Mouse (Mus musculus) midbrain, postnatal 0 days (tissue): ENCODE data around the gene Stt3b. TPM values are rescaled to one million over a fixed set of nuclear protein-coding genes. Genes with fewer than 3 reads are reported as not detected.

Source experiments
- ATAC-seq: fragments of 200-750 bp; cut with Nextera tagmentation; 2 replicates; pipeline ENCODE4 v1.8.0; 2017; ENCODE audit warnings: moderate number of reproducible peaks, mild to moderate bottlenecking, moderate TSS enrichment, moderate library complexity; ENCODE audit not compliant: low FRiP score
- DNase-seq: peaks from one replicate; pipeline ENCODE4 v3.0.0-alpha.2; 2015; ENCODE audit warnings: low spot score
- H3K27ac ChIP-seq: fragments of 300-500 bp; sonication (generic); 2 replicates; pipeline ENCODE4 v1.5.1; 2014; ENCODE audit warnings: low read depth, mild to moderate bottlenecking, low read length, mixed read lengths
- H3K27me3 ChIP-seq: fragments of 300-500 bp; sonication (generic); 2 replicates; pipeline ENCODE4 v1.6.1; 2014; ENCODE audit warnings: low read length, control low read depth, mixed read lengths; ENCODE audit not compliant: insufficient read depth
- H3K36me3 ChIP-seq: fragments of 300-500 bp; sonication (generic); 2 replicates; pipeline ENCODE4 v1.6.1; 2014; ENCODE audit warnings: low read length, control low read depth, mixed read lengths; ENCODE audit not compliant: insufficient read depth
- H3K4me1 ChIP-seq: fragments of 300-500 bp; sonication (generic); 2 replicates; pipeline ENCODE4 v1.6.1; 2014; ENCODE audit warnings: mild to moderate bottlenecking, control low read depth, antibody characterized with exemption, low read length, mixed read lengths; ENCODE audit not compliant: insufficient read depth
- H3K4me2 ChIP-seq: fragments of 300-500 bp; sonication (generic); 2 replicates; pipeline ENCODE4 v1.6.1; 2014; ENCODE audit warnings: low read depth, mild to moderate bottlenecking, low read length, mixed read lengths; ENCODE audit not compliant: poor library complexity, severe bottlenecking
- H3K4me3 ChIP-seq: fragments of 300-500 bp; sonication (generic); 2 replicates; pipeline ENCODE4 v1.5.1; 2014; ENCODE audit warnings: low read depth, mild to moderate bottlenecking, low read length, moderate library complexity
- H3K9ac ChIP-seq: fragments of 300-500 bp; sonication (generic); replicated peaks from 2 replicates; pipeline ENCODE4 v1.6.1; 2014; ENCODE audit warnings: mild to moderate bottlenecking, low read length, moderate library complexity, mixed read lengths; ENCODE audit not compliant: poor library complexity, severe bottlenecking
- H3K9me3 ChIP-seq: fragments of 300-500 bp; sonication (generic); 2 replicates; pipeline ENCODE4 v1.6.1; 2016; ENCODE audit warnings: low read length, control low read depth
- CTCF ChIP-seq: IDR thresholded peaks from 2 replicates; pipeline ENCODE4 v1.5.1; 2016; ENCODE audit warnings: antibody characterized with exemption, mild to moderate bottlenecking
- WGBS: fragments of 180-500 bp; shearing (Covaris S2); extraction: QIAGEN DNeasy Blood & Tissue Kit; methylation state at CpG from one replicate; pipeline ENCODE4 v1.1.7; 2014; 5-methylcytosine and 5-hydroxymethylcytosine counted together
- polyA plus RNA-seq: library from polyadenylated mRNA; unstranded; fragments of >200 nt; fragmentation: Nextera tagmentation; extraction: Ambion mirVana; gene quantifications from 2 replicates; pipeline ENCODE4 v1.2.1, GENCODE M21; 2015
- total RNA-seq: library from RNA; depleted of rRNA; stranded (reverse); fragments of >200 nt; gene quantifications from 2 replicates; pipeline ENCODE4 v1.2.3, GENCODE M21; 2014

The Stt3b gene
- total and polyA plus RNA-seq, 2 experiments from 2014 or later = 56.6 to 93.4 TPM

- no peak overlapping the region for H3K27ac ChIP-seq
- no peaks in the 10 kb centered on the region for H3K9me3 ChIP-seq
- H3K4me2 ChIP-seq = no peak overlapping the region
- H3K4me1 ChIP-seq = no peaks in the 10 kb centered on the region
- no peaks in the 10 kb centered on the region for H3K27me3 ChIP-seq
- no peak for ATAC-seq
- DNase-seq = no peak
- WGBS = 53% methylated on average over 6 of the region's 6 CpGs
- no peak overlapping the region for H3K9ac ChIP-seq
- no peak overlapping the region for H3K4me3 ChIP-seq
- peaks cover 2% of the 10 kb centered on the region; the same call in 1 of the 2 replicates for H3K36me3 ChIP-seq
- TF ChIP-seq CTCF = no peak
Measured at GRCm38 (mm10) chr9:115203136-115203535, 107.1 kb downstream of the Stt3b start.

DNA sequence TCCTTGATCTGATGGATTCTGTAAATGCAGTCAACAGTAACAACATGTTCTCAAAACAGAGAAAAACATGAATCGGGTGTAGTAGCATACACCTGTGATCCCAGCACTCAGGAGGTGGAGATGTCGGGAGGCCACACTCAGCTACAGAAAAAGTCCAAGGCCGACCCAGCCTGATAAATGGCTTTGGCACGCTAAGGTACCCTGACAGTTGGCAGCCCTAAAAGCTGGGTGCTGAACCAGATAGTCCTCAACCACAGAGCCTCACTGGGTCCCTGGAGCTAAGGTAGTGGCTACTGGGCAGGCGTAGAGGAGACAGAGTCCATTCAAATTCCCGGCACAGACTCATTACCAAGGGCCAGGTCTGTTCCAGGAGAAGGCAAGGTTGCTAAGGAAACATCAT lies 109.0 kb downstream of the Stt3b start:
- Histone ChIP-seq H3K4me3 (no peak overlapping the region), H3K27ac (no peak overlapping the region), H3K27me3 (no peaks in the 10 kb centered on the region), H3K9me3 (no peaks in the 10 kb centered on the region), H3K36me3 (no peaks in the 10 kb centered on the region), H3K9ac (no peak overlapping the region), H3K4me2 (no peak overlapping the region), H3K4me1 (no peaks in the 10 kb centered on the region)
- ATAC-seq (no peak), DNase-seq (no peak)
- WGBS = 97% methylated on average over 6 of the region's 6 CpGs
- no peak for TF ChIP-seq CTCF

- Histone ChIP-seq H3K4me3 (no peak overlapping the region), H3K9me3 (no peaks in the 10 kb centered on the region), H3K4me2 (no peak overlapping the region), H3K9ac (no peak overlapping the region), H3K36me3 (no peaks in the 10 kb centered on the region), H3K27ac (no peak overlapping the region), H3K4me1 (no peaks in the 10 kb centered on the region), H3K27me3 (no peaks in the 10 kb centered on the region)
- 93% methylated on average over 15 of the region's 15 CpGs for WGBS
- no peak for TF ChIP-seq CTCF
- no peak for ATAC-seq
- DNase-seq = no peak
Measured at GRCm38 (mm10) chr9:115200166-115200862, 109.9 kb downstream of the Stt3b start.

GRCm38 (mm10) chr9:115197082-115197481 lies 113.1 kb downstream of the Stt3b start:
- no peak for TF ChIP-seq CTCF
- no peaks in the 10 kb centered on the region for H3K36me3 ChIP-seq
- no peak for DNase-seq
- no peak overlapping the region for H3K4me2 ChIP-seq
- H3K4me1 ChIP-seq = no peaks in the 10 kb centered on the region
- no peaks in the 10 kb centered on the region for H3K27me3 ChIP-seq
- 75% methylated on average over 7 of the region's 7 CpGs for WGBS
- ATAC-seq = no peak
- no peak overlapping the region for H3K27ac ChIP-seq
- no peak overlapping the region for H3K9ac ChIP-seq
- H3K4me3 ChIP-seq = no peak overlapping the region
- no peaks in the 10 kb centered on the region for H3K9me3 ChIP-seq

- no peak overlapping the region for H3K9ac ChIP-seq
- no peak for TF ChIP-seq CTCF
- H3K4me1 ChIP-seq = no peaks in the 10 kb centered on the region
- no peaks in the 10 kb centered on the region for H3K36me3 ChIP-seq
- H3K27me3 ChIP-seq = no peaks in the 10 kb centered on the region
- DNase-seq (no peak), ATAC-seq (no peak)
- no peaks in the 10 kb centered on the region for H3K9me3 ChIP-seq
- no peak overlapping the region for H3K27ac ChIP-seq
- WGBS = 75% methylated on average over 3 of the region's 3 CpGs
- H3K4me2 ChIP-seq = no peak overlapping the region
- H3K4me3 ChIP-seq = no peak overlapping the region
Measured at GRCm38 (mm10) chr9:115192890-115193289, 117.3 kb downstream of the Stt3b start.
